17 mouse cellular contexts compared by ENCODE assay signal in the genomic region with DNA sequence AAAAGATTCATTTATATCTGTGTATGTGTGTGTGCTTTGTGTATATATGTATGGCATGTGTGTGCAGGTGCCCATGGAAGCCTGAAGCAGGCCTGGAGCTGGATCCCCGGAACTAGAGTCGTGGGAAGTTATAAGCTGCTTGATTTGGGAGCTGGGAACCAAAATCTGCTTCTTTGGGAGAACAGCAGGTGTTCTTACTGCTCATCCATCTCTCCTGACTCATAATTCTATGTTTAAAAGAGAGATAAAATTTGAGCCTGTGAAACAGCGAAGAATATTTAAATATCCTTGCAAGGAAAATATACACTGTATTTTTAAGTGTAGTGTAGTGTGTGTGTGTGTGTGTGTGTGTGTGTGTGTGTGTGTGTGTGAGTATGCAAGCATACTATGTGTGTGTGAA.
"Had no signal": no experiment of that assay in that cellular context is flagged by ENCODE, and none has a peak within 500 bp of the region (broad histone marks: within the 10 kb centered on the region; RNA-seq: fewer than 3 reads in every experiment).

No protein-coding gene starts in this region.

- DNase-seq: gastrocnemius, adult 2 months; gastrocnemius, postnatal 10 days; gastrocnemius, postnatal 25 days; heart, adult 18-20 months; heart, postnatal 10 days; heart, postnatal 4 days; kidney, adult 18-20 months; kidney, adult 8-10 months; kidney, postnatal 10 days; kidney, postnatal 25 days; kidney, postnatal 4 days; left cerebral cortex, postnatal 4 days had no signal

- ATAC-seq: hindbrain, embryonic 16.5 days; inflammation-experienced regulatory T-cells, adult 6 months; intestine, embryonic 15.5 days; intestine, postnatal 0 days; liver, embryonic 12.5 days had no signal
